Mouse (Mus musculus) stomach, embryonic 16.5 days (tissue): ENCODE results near the gene Nf2. TPM values are rescaled to one million over a fixed set of nuclear protein-coding genes. Genes with fewer than 3 reads are reported as not detected.
A peak's percentile ranks its signal among the peaks of the same experiment; 100 is the strongest.

Source experiments
- ATAC-seq: fragments of 200-750 bp; cut with Nextera tagmentation; 2 replicates; pipeline ENCODE4 v1.8.0; 2017; ENCODE audit warnings: moderate number of reproducible peaks, moderate TSS enrichment; ENCODE audit not compliant: insufficient read depth, low FRiP score
- H3K27ac ChIP-seq: fragments of 300-500 bp; sonication (generic); 2 replicates; pipeline ENCODE4 v1.5.1; 2014; ENCODE audit warnings: low read length
- H3K27me3 ChIP-seq: fragments of 300-500 bp; sonication (generic); 2 replicates; pipeline ENCODE4 v1.6.1; 2014; ENCODE audit warnings: low read length, control low read depth, mixed read lengths; ENCODE audit not compliant: control insufficient read depth, insufficient read depth
- H3K36me3 ChIP-seq: fragments of 300-500 bp; sonication (generic); 2 replicates; pipeline ENCODE4 v1.6.1; 2014; ENCODE audit warnings: low read length; ENCODE audit not compliant: control insufficient read depth, insufficient read depth
- H3K4me1 ChIP-seq: fragments of 300-500 bp; sonication (generic); 2 replicates; pipeline ENCODE4 v1.6.1; 2014; ENCODE audit warnings: low read length, control low read depth, mixed read lengths; ENCODE audit not compliant: control insufficient read depth, insufficient read depth
- H3K4me2 ChIP-seq: fragments of 300-500 bp; sonication (generic); 2 replicates; pipeline ENCODE4 v1.6.1; 2014; ENCODE audit warnings: low read depth, low read length, mixed read lengths
- H3K4me3 ChIP-seq: fragments of 300-500 bp; sonication (generic); replicated peaks from 2 replicates; pipeline ENCODE4 v1.5.1; 2014; ENCODE audit warnings: mild to moderate bottlenecking, low read length
- H3K9ac ChIP-seq: fragments of 300-500 bp; sonication (generic); 2 replicates; pipeline ENCODE4 v1.6.1; 2014; ENCODE audit warnings: low read length
- H3K9me3 ChIP-seq: fragments of 300-500 bp; sonication (generic); replicated peaks from 2 replicates; pipeline ENCODE4 v1.6.1; 2016; ENCODE audit warnings: low read length, control low read depth; ENCODE audit not compliant: control insufficient read depth
- WGBS: fragments of 180-500 bp; shearing (Covaris S2); extraction: QIAGEN DNeasy Blood & Tissue Kit; methylation state at CpG from one replicate; pipeline ENCODE4 v1.1.7; 2014; 5-methylcytosine and 5-hydroxymethylcytosine counted together
- polyA plus RNA-seq: library from polyadenylated mRNA; unstranded; fragments of >200 nt; fragmentation: Nextera tagmentation; extraction: Ambion mirVana; gene quantifications from 2 replicates; pipeline ENCODE4 v1.2.1, GENCODE M21; 2015

The Nf2 gene
- polyA plus RNA-seq, 1 experiment from 2014 or later: 39.6 TPM

DNA sequence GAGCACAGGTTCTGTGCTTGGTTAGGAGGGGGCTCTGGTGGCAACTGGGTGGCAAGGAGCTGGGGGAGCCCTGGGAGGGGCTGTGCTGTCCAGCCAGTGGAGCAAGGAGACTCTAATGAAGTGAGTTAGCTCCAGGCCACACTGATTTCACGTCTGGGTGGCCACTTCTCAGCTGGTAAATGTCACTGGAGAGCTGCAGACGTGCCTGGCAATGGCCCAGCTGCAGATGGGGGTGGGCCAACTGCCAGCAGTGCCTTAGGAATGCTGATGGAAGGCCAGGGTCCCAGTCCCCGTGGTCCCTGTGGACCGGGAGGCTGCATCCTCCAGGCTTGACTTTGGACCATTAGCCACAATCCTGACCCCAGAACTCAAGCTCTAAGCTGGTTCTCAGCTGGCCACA is 88.9 kb downstream of the Nf2 start:
- Histone ChIP-seq H3K36me3 (no peaks in the 10 kb centered on the region), H3K9me3 (no peaks in the 10 kb centered on the region), H3K9ac (no peak overlapping the region), H3K4me2 (no peak overlapping the region), H3K27ac (no peak overlapping the region), H3K4me3 (no peak overlapping the region), H3K4me1 (no peaks in the 10 kb centered on the region), H3K27me3 (peaks cover 3% of the 10 kb centered on the region)
- ATAC-seq: no peak; the same call in 1 of the 2 replicates
- 22% methylated on average over 4 of the region's 4 CpGs for WGBS

- H3K9ac ChIP-seq: no peak overlapping the region
- no peak overlapping the region for H3K4me3 ChIP-seq
- ATAC-seq: no peak
- H3K36me3 ChIP-seq: no peaks in the 10 kb centered on the region
- H3K4me1 ChIP-seq: no peaks in the 10 kb centered on the region
- H3K27me3 ChIP-seq: peaks cover 3% of the 10 kb centered on the region
- no peak overlapping the region for H3K4me2 ChIP-seq
- H3K9me3 ChIP-seq: peaks cover 5% of the 10 kb centered on the region; the same call in 1 of the 2 replicates
- H3K27ac ChIP-seq: no peak overlapping the region
- WGBS: 35% methylated on average over 4 of the region's 4 CpGs
Measured at GRCm38 (mm10) chr11:4757789-4758158, 91.6 kb downstream of the Nf2 start.

- Histone ChIP-seq H3K9ac (no peak overlapping the region), H3K27ac (no peak overlapping the region), H3K36me3 (no peaks in the 10 kb centered on the region), H3K4me2 (no peak overlapping the region), H3K4me1 (no peaks in the 10 kb centered on the region), H3K4me3 (no peak overlapping the region), H3K9me3 (peaks cover 5% of the 10 kb centered on the region; the same call in 1 of the 2 replicates), H3K27me3 (no peaks in the 10 kb centered on the region; the same call in none of the 2 replicates)
- 36% methylated on average over 11 of the region's 11 CpGs for WGBS
- no peak for ATAC-seq
Measured at GRCm38 (mm10) chr11:4756984-4757788, 92.2 kb downstream of the Nf2 start.

- no peak for ATAC-seq
- H3K36me3 ChIP-seq: no peaks in the 10 kb centered on the region
- H3K4me3 ChIP-seq: no peak overlapping the region
- no peaks in the 10 kb centered on the region; the same call in none of the 2 replicates for H3K27me3 ChIP-seq
- no peaks in the 10 kb centered on the region for H3K4me1 ChIP-seq
- peaks cover 5% of the 10 kb centered on the region; the same call in 1 of the 2 replicates for H3K9me3 ChIP-seq
- no peak overlapping the region for H3K27ac ChIP-seq
- 77% methylated on average over 9 of the region's 9 CpGs for WGBS
- no peak overlapping the region for H3K4me2 ChIP-seq
- H3K9ac ChIP-seq: no peak overlapping the region
Measured at GRCm38 (mm10) chr11:4756460-4756859, 92.9 kb downstream of the Nf2 start.

GRCm38 (mm10) chr11:4754867-4755266 is 94.5 kb downstream of the Nf2 start:
- Histone ChIP-seq H3K36me3 (no peaks in the 10 kb centered on the region), H3K4me3 (no peak overlapping the region), H3K4me2 (no peak overlapping the region), H3K9ac (no peak overlapping the region), H3K27me3 (peaks cover 3% of the 10 kb centered on the region), H3K27ac (no peak overlapping the region), H3K9me3 (peaks cover 5% of the 10 kb centered on the region; the same call in 1 of the 2 replicates), H3K4me1 (no peaks in the 10 kb centered on the region)
- ATAC-seq: no peak
- WGBS: 56% methylated on average over 11 of the region's 11 CpGs

DNA sequence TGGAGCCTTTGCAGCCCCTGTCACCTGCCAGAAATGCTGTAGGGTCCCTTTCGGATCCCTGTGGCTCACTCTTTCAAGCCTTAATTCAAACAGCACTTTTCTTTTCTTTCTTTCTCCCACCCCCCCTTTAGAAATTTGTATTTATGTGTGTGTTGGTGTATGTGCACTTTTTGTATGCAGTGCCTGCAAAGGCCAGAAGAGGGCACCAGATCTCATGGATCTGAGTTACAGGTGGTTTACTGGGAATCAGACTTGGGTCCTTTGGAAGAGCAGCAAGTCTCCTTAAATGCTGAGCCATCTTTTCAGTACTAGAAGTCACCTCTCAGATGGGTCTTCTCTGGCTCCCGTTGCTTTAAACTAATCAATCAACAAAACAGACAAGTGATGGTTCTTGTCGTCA is 95.3 kb downstream of the Nf2 start:
- 82% methylated on average over 3 of the region's 3 CpGs for WGBS
- Histone ChIP-seq H3K4me3 (no peak overlapping the region), H3K27ac (no peak overlapping the region), H3K27me3 (peaks cover 12% of the 10 kb centered on the region), H3K36me3 (no peaks in the 10 kb centered on the region), H3K4me2 (no peak overlapping the region), H3K9ac (no peak overlapping the region), H3K9me3 (peaks cover 5% of the 10 kb centered on the region; the same call in 1 of the 2 replicates), H3K4me1 (no peaks in the 10 kb centered on the region)
- ATAC-seq: no peak

GRCm38 (mm10) chr11:4752836-4753235 is 96.5 kb downstream of the Nf2 start:
- Histone ChIP-seq H3K27ac (no peak overlapping the region), H3K9ac (no peak overlapping the region), H3K4me2 (no peak overlapping the region), H3K4me1 (no peaks in the 10 kb centered on the region), H3K36me3 (no peaks in the 10 kb centered on the region), H3K4me3 (no peak overlapping the region), H3K27me3 (peaks cover 24% of the 10 kb centered on the region), H3K9me3 (peaks cover 5% of the 10 kb centered on the region; the same call in 1 of the 2 replicates)
- WGBS: 45% methylated on average over 10 of the region's 10 CpGs
- ATAC-seq: no peak

GRCm38 (mm10) chr11:4750263-4750662 is 99.1 kb downstream of the Nf2 start:
- peaks cover 49% of the 10 kb centered on the region for H3K27me3 ChIP-seq
- no peaks in the 10 kb centered on the region for H3K36me3 ChIP-seq
- H3K27ac ChIP-seq: no peak overlapping the region
- ATAC-seq: peak; percentile 50; the same call in 1 of the 2 replicates
- WGBS: 4% methylated on average over 9 of the region's 9 CpGs
- no peak overlapping the region for H3K4me2 ChIP-seq
- no peak overlapping the region for H3K4me3 ChIP-seq
- H3K4me1 ChIP-seq: peaks cover 9% of the 10 kb centered on the region; the same call in 1 of the 2 replicates
- H3K9me3 ChIP-seq: peaks cover 5% of the 10 kb centered on the region; the same call in 1 of the 2 replicates
- H3K9ac ChIP-seq: no peak overlapping the region

DNA sequence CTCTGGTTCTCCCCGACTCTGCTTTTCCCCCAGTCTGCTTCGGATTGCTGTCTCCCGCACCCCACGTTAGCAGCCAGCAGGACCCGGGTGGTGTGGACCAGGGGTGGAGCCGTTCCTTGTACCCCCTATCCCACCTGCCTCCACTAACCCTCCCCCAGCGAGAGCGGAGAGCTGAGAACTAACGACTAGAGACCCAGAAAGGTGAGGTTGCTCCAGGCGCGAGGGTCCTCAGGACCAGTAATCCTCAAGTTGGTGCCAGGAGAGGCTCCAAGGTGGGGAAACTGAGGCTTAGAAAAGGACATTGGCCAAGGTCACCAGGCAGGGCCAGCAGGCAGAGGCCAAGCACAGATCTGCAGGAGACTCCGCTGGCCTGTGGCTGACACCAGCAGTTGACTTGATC is 102.1 kb downstream of the Nf2 start:
- peaks cover 77% of the 10 kb centered on the region for H3K27me3 ChIP-seq
- H3K4me1 ChIP-seq: peaks cover 9% of the 10 kb centered on the region; the same call in 1 of the 2 replicates
- 2% methylated on average over 12 of the region's 12 CpGs for WGBS
- H3K27ac ChIP-seq: no peak overlapping the region
- H3K4me2 ChIP-seq: peak overlapping the region; percentile 85
- no peaks in the 10 kb centered on the region for H3K9me3 ChIP-seq
- ATAC-seq: no peak
- no peaks in the 10 kb centered on the region for H3K36me3 ChIP-seq
- peak overlapping the region; percentile 49 for H3K4me3 ChIP-seq
- peak overlapping the region; percentile 26; the same call in 1 of the 2 replicates for H3K9ac ChIP-seq
